Mouse (Mus musculus) CH12.LX (cell line): ENCODE results near the gene Gm20449. TPM values are rescaled to one million over a fixed set of nuclear protein-coding genes. Genes with fewer than 3 reads are reported as not detected.

Experiments
- DNase-seq: peaks from one replicate; pipeline ENCODE4 v3.0.0-alpha.2; 2013; ENCODE audit errors: extremely low read depth
- H3K27ac ChIP-seq: 2 replicates; pipeline ENCODE4 v1.5.1; 2012; ENCODE audit warnings: low read depth, mild to moderate bottlenecking, control low read depth, moderate library complexity; ENCODE audit not compliant: insufficient read depth
- H3K27me3 ChIP-seq: replicated peaks from 2 replicates; pipeline ENCODE3; 2012; ENCODE audit warnings: inconsistent platforms
- H3K36me3 ChIP-seq, 2 experiments: replicated peaks in 1 of 2; 2 replicates each; pipeline versions ENCODE3 to v1.6.1; 2012; ENCODE audit warnings: inconsistent platforms in 1 of 2, low read length in 1 of 2, mild to moderate bottlenecking in 1 of 2, mixed read lengths in 1 of 2, moderate library complexity in 1 of 2; ENCODE audit not compliant: control insufficient read depth in 1 of 2, insufficient read depth in 1 of 2
- H3K4me1 ChIP-seq, 2 experiments: 2 replicates each; pipeline ENCODE4 v1.6.1; 2012; ENCODE audit warnings: inconsistent platforms in 1 of 2, moderate library complexity in 1 of 2; ENCODE audit not compliant: insufficient read depth in 2 of 2, control insufficient read depth in 1 of 2
- H3K4me2 ChIP-seq: 2 replicates; pipeline ENCODE4 v1.6.1; 2012; ENCODE audit warnings: low read depth, mild to moderate bottlenecking, control low read depth; ENCODE audit not compliant: poor library complexity, insufficient read depth, severe bottlenecking
- H3K4me3 ChIP-seq, 3 experiments: fragments of 150-350 bp in 1 of 3; sonication (generic) in 1 of 3; replicated peaks in 1 of 3; 2 replicates each; pipeline versions ENCODE3 to v1.5.1; 2011 to 2012; ENCODE audit warnings: low read depth in 2 of 3, low read length in 2 of 3, mild to moderate bottlenecking in 2 of 3, moderate library complexity in 2 of 3, control low read depth in 1 of 3, improper control_type of control experiment in 1 of 3, inconsistent platforms in 1 of 3, mixed read lengths in 1 of 3; ENCODE audit not compliant: poor library complexity in 1 of 3
- H3K79me2 ChIP-seq: replicated peaks from 2 replicates; pipeline ENCODE4 v1.6.1; 2012; ENCODE audit warnings: mild to moderate bottlenecking, moderate library complexity; ENCODE audit not compliant: control insufficient read depth, poor library complexity, insufficient read depth, severe bottlenecking; ENCODE audit errors: extremely low read depth
- H3K9ac ChIP-seq: 2 replicates; pipeline ENCODE4 v1.6.1; 2012; ENCODE audit warnings: low read depth, mild to moderate bottlenecking, control low read depth, moderate library complexity; ENCODE audit not compliant: insufficient read depth
- H3K9me3 ChIP-seq: replicated peaks from 2 replicates; pipeline ENCODE3; 2012; ENCODE audit warnings: low read length, inconsistent platforms, mixed read lengths
- BHLHE40 ChIP-seq: IDR thresholded peaks from 2 replicates; pipeline ENCODE4 v1.6.1; 2011; ENCODE audit warnings: mild to moderate bottlenecking, low read depth, low read length, improper control_type of control experiment
- CHD2 ChIP-seq: IDR thresholded peaks from 2 replicates; pipeline ENCODE4 v1.6.1; 2011; ENCODE audit warnings: low read length, improper control_type of control experiment
- CTCF ChIP-seq, 2 experiments: IDR thresholded peaks in 1 of 2; conservative IDR thresholded peaks in 1 of 2; 2 replicates each; pipeline ENCODE4 v1.5.1; 2011 to 2012; ENCODE audit warnings: low read depth in 2 of 2, low read length in 2 of 2, improper control_type of control experiment in 1 of 2, inconsistent platforms in 1 of 2, mild to moderate bottlenecking in 1 of 2, moderate library complexity in 1 of 2
- E2F4 ChIP-seq: IDR thresholded peaks from 2 replicates; pipeline ENCODE4 v1.6.1; 2011; ENCODE audit warnings: low read depth, low read length, improper control_type of control experiment; ENCODE audit not compliant: insufficient replicate concordance
- EP300 ChIP-seq: IDR thresholded peaks from 2 replicates; pipeline ENCODE4 v1.6.1; 2011; ENCODE audit warnings: low read length, improper control_type of control experiment
- ETS1 ChIP-seq: conservative IDR thresholded peaks from 2 replicates; pipeline ENCODE4 v1.6.1; 2012; ENCODE audit warnings: low read depth, mild to moderate bottlenecking, inconsistent platforms, low read length, improper control_type of control experiment, moderate library complexity
- JUND ChIP-seq: conservative IDR thresholded peaks from 2 replicates; pipeline ENCODE4 v1.6.1; 2011; ENCODE audit warnings: low read depth, low read length, improper control_type of control experiment
- MAFK ChIP-seq: IDR thresholded peaks from 2 replicates; pipeline ENCODE4 v1.6.1; 2011; ENCODE audit warnings: low read length, improper control_type of control experiment; ENCODE audit not compliant: insufficient replicate concordance
- POLR2A ChIP-seq: IDR thresholded peaks from 2 replicates; pipeline ENCODE4 v1.6.1; 2011; ENCODE audit warnings: low read depth, mild to moderate bottlenecking, improper control_type of control experiment, low read length
- RAD21 ChIP-seq: IDR thresholded peaks from 2 replicates; pipeline ENCODE4 v1.6.1; 2011; ENCODE audit warnings: low read depth, mild to moderate bottlenecking, low read length, improper control_type of control experiment, moderate library complexity
- RCOR1 ChIP-seq: conservative IDR thresholded peaks from 2 replicates; pipeline ENCODE4 v1.6.1; 2012; ENCODE audit warnings: low read depth, mild to moderate bottlenecking, inconsistent platforms, low read length, improper control_type of control experiment
- SMC3 ChIP-seq: IDR thresholded peaks from 2 replicates; pipeline ENCODE4 v1.6.1; 2011; ENCODE audit warnings: low read depth, low read length, improper control_type of control experiment
- ZC3H11A ChIP-seq: IDR thresholded peaks from 2 replicates; pipeline ENCODE4 v1.6.1; 2012; ENCODE audit warnings: low read depth, mild to moderate bottlenecking, inconsistent platforms, low read length, improper control_type of control experiment
- ZKSCAN1 ChIP-seq: IDR thresholded peaks from 2 replicates; pipeline ENCODE4 v1.6.1; 2012; ENCODE audit warnings: low read depth, inconsistent platforms, low read length, improper control_type of control experiment, borderline replicate concordance
- ZMIZ1 ChIP-seq: IDR thresholded peaks from 2 replicates; pipeline ENCODE4 v1.6.1; 2012; ENCODE audit warnings: low read depth, mild to moderate bottlenecking, inconsistent platforms, low read length, improper control_type of control experiment
- dilution Hi-C: fragments of 300-500 bp; cut with MboI; formaldehyde crosslinking; loops from 2 replicates; pipeline ENCODE4 v1.14.3; 2020; ENCODE audit warnings: low sequenced_read_pairs; ENCODE audit not compliant: extremely low pct_unique_long_range_greater_than_20kb, extremely low pct_ligation_motif_present
- in situ Hi-C: fragments of 300-500 bp; cut with MboI; formaldehyde crosslinking; loops from 3 replicates; pipeline ENCODE4 v1.14.3; 2019; ENCODE audit warnings: low sequenced_read_pairs, low pct_ligation_motif_present, low pct_unique_long_range_greater_than_20kb, mixed read lengths
- polyA plus RNA-seq: library from polyadenylated mRNA; unstranded; fragments of >175 nt; gene quantifications from 2 replicates; pipeline ENCODE4 v1.2.1, GENCODE M21; 2012; ENCODE audit warnings: low read depth; ENCODE audit not compliant: insufficient read length
- total RNA-seq, 2 experiments: library from RNA; depleted of rRNA; stranded (reverse); fragments of 300-350 nt in 1 of 2; fragments of >200 nt in 1 of 2; gene quantifications; 2 replicates each; pipeline ENCODE4 v1.2.3; 2012 to 2014

The Gm20449 gene
- total and polyA plus RNA-seq, 3 experiments = not detected

DNA sequence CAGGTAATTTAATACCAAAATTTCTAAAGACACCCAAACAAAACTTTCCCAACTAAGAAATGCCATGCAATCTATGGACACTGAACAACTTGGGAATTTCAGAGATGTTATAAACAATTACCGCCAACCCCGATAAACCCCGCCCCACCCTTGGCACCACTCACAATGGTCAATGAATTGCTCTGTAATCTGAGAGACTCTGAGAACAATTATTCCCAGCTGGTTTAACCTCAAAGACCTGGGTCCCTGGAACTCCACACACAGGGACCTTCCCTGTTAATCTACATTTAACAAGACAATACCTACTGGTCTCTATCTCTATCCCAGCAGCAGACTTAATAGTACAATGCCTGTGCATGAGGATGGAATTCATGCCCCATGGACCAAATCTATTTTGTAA, 13.5 kb upstream of the Gm20449 start:
- Histone ChIP-seq H3K4me3 (no peak overlapping the region), H3K27me3 (peaks cover 4% of the 10 kb centered on the region), H3K36me3 (no peaks in the 10 kb centered on the region), H3K79me2 (no peaks in the 10 kb centered on the region), H3K9ac (no peak overlapping the region), H3K9me3 (no peaks in the 10 kb centered on the region), H3K4me2 (no peak overlapping the region), H3K27ac (no peak overlapping the region), H3K4me1 (no peaks in the 10 kb centered on the region)
- no peak for DNase-seq
- in situ Hi-C loops (loop anchor here (25.0 kb wide), 1 partner anchor 175 kb away; no protein-coding TSS in a partner anchor), dilution Hi-C loops (no loop called here)
- no peak for TF ChIP-seq JUND
- TF ChIP-seq E2F4 = no peak
- TF ChIP-seq CHD2 = no peak
- TF ChIP-seq SMC3 = no peak
- TF ChIP-seq POLR2A = no peak
- TF ChIP-seq BHLHE40 = no peak
- TF ChIP-seq ZC3H11A = no peak
- TF ChIP-seq MAFK = no peak
- no peak for TF ChIP-seq ZMIZ1
- TF ChIP-seq RCOR1 = no peak
- TF ChIP-seq EP300 = no peak
- no peak for TF ChIP-seq ZKSCAN1

- dilution Hi-C loops = no loop called here
- Histone ChIP-seq H3K36me3 (no peaks in the 10 kb centered on the region), H3K4me2 (no peak overlapping the region), H3K27me3 (peaks cover 4% of the 10 kb centered on the region), H3K9me3 (no peaks in the 10 kb centered on the region), H3K27ac (no peak overlapping the region), H3K9ac (no peak overlapping the region), H3K79me2 (no peaks in the 10 kb centered on the region), H3K4me3 (no peak overlapping the region), H3K4me1 (no peaks in the 10 kb centered on the region)
- no peak for DNase-seq
- in situ Hi-C loops = loop anchor here (25.0 kb wide), 1 partner anchor 175 kb away; no protein-coding TSS in a partner anchor
- TF ChIP-seq CHD2 = no peak
- no peak for TF ChIP-seq RAD21
- TF ChIP-seq ETS1 = no peak
Measured at GRCm38 (mm10) chr7:41512207-41512606, 13.0 kb upstream of the Gm20449 start.

DNA sequence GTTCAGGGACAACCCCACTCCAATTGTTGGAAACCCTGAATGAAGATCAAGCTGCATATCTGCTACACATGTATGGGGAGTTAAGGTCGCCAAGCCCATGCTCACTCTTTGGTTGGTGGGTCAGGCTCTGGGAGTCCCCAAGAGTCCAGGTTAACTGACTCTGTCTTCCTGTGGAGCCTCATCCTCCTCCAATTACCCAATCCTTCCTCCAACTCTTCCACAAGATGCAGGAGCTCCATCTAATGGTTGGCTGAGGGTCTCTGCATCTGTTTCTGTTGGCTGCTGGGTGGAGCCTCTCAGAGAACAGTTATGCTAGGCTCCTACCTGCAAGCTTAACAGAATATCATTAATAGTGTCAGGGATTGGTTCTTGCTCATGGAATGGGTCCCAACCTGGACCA, 3.2 kb upstream of the Gm20449 start:
- Histone ChIP-seq H3K9ac (no peak overlapping the region), H3K36me3 (no peaks in the 10 kb centered on the region), H3K27me3 (peaks cover 13% of the 10 kb centered on the region), H3K4me1 (peaks cover 0 to 12% of the 10 kb centered on the region in 2 experiments; a peak in 2 of 4 replicates), H3K79me2 (peaks cover 5% of the 10 kb centered on the region), H3K27ac (no peak overlapping the region), H3K9me3 (no peaks in the 10 kb centered on the region), H3K4me3 (no peak overlapping the region), H3K4me2 (no peak overlapping the region)
- dilution Hi-C loops (no loop called here), in situ Hi-C loops (loop anchor here (25.0 kb wide), 1 partner anchor 165 kb away; no protein-coding TSS in a partner anchor)
- TF ChIP-seq BHLHE40 (no peak), SMC3 (peak; percentile 27; the same call in 1 of the 2 replicates), CTCF (conservative IDR thresholded peaks at IDR 0.05 in 1 of 2, IDR thresholded peaks at IDR 0.05 in 1 of 2; ENCODE audit: low read depth in 2 of 2, low read length in 2 of 2) (peak in 1 of 2 experiments; percentile 63; a peak in 2 of 4 replicates), RAD21 (peak; percentile 63)
- DNase-seq = peak; percentile 20
